Mouse (Mus musculus): ENCODE measurements at regions not wholly inside any gene's neighbourhood (a gene's known extent, or its start where the extent isn't known, plus 50 kb on each side); places are given as distances from the start of the nearest gene placed in this dataset.

- DNase-seq (ENCODE audit: low spot score), result no peak
- intact Hi-C loops (cut with DNase I), result no loop called here
Observed at GRCm38 (mm10) chr13:82849037-82849436, 654.8 kb upstream of the Mef2c start.

- DNase-seq (ENCODE audit: low spot score), result no peak
- intact Hi-C loops (cut with DNase I), result no loop called here
Observed at GRCm38 (mm10) chr13:82869869-82870268, 634.0 kb upstream of the Mef2c start.

GRCm38 (mm10) chr13:82874091-82874490 is 629.7 kb upstream of the Mef2c start:
- DNase-seq (ENCODE audit: low spot score), result no peak
- intact Hi-C loops (cut with DNase I), result no loop called here

- intact Hi-C loops (cut with DNase I), result no loop called here
- DNase-seq (ENCODE audit: low spot score), result no peak
Observed at GRCm38 (mm10) chr13:82883368-82883767, 620.5 kb upstream of the Mef2c start.

GRCm38 (mm10) chr13:82888755-82889154 is 615.1 kb upstream of the Mef2c start:
- no peak for DNase-seq (ENCODE audit: low spot score)
- intact Hi-C loops (cut with DNase I), result no loop called here

GRCm38 (mm10) chr13:82892731-82893130 is 611.1 kb upstream of the Mef2c start:
- no peak for DNase-seq (ENCODE audit: low spot score)
- intact Hi-C loops (cut with DNase I), result no loop called here

GRCm38 (mm10) chr13:82899686-82900085 is 604.1 kb upstream of the Mef2c start:
- intact Hi-C loops (cut with DNase I), result no loop called here
- DNase-seq (ENCODE audit: low spot score), result no peak

- intact Hi-C loops (cut with DNase I), result no loop called here
- DNase-seq (ENCODE audit: low spot score), result no peak
Observed at GRCm38 (mm10) chr13:82902160-82902559, 601.7 kb upstream of the Mef2c start.

GRCm38 (mm10) chr13:82903637-82904036 is 600.2 kb upstream of the Mef2c start:
- intact Hi-C loops (cut with DNase I), result no loop called here
- DNase-seq (ENCODE audit: low spot score), result no peak

- DNase-seq (ENCODE audit: low spot score), result no peak
- intact Hi-C loops (cut with DNase I), result no loop called here
Observed at GRCm38 (mm10) chr13:82907689-82908088, 596.1 kb upstream of the Mef2c start.

- DNase-seq (ENCODE audit: low spot score), result no peak
- intact Hi-C loops (cut with DNase I), result no loop called here
Observed at GRCm38 (mm10) chr13:82909151-82909550, 594.7 kb upstream of the Mef2c start.

- intact Hi-C loops (cut with DNase I), result no loop called here
- no peak for DNase-seq (ENCODE audit: low spot score)
Observed at GRCm38 (mm10) chr13:82912859-82913258, 591.0 kb upstream of the Mef2c start.

- intact Hi-C loops (cut with DNase I), result no loop called here
- DNase-seq (ENCODE audit: low spot score), result no peak
Observed at GRCm38 (mm10) chr13:82915194-82915593, 588.6 kb upstream of the Mef2c start.

- intact Hi-C loops (cut with DNase I), result no loop called here
Observed at GRCm38 (mm10) chr13:82930010-82930409, 573.8 kb upstream of the Mef2c start.

GRCm38 (mm10) chr13:82937856-82938255 is 566.0 kb upstream of the Mef2c start:
- no peak for DNase-seq (ENCODE audit: low spot score)
- intact Hi-C loops (cut with DNase I), result no loop called here

More at GRCm38 (mm10) chr13:82930010-82930409, 573.8 kb upstream of the Mef2c start:
- DNase-seq (ENCODE audit: low spot score), result no peak

- no peak for DNase-seq (ENCODE audit: low spot score)
- intact Hi-C loops (cut with DNase I), result no loop called here
Observed at GRCm38 (mm10) chr13:82942691-82943341, 561.0 kb upstream of the Mef2c start.

GRCm38 (mm10) chr13:82946931-82947330 is 556.9 kb upstream of the Mef2c start:
- no peak for DNase-seq (ENCODE audit: low spot score)
- intact Hi-C loops (cut with DNase I), result no loop called here

- intact Hi-C loops (cut with DNase I), result no loop called here
- DNase-seq (ENCODE audit: low spot score), result no peak
Observed at GRCm38 (mm10) chr13:82949541-82949940, 554.3 kb upstream of the Mef2c start.

- no peak for DNase-seq (ENCODE audit: low spot score)
- intact Hi-C loops (cut with DNase I), result no loop called here
Observed at GRCm38 (mm10) chr13:82962333-82962732, 541.5 kb upstream of the Mef2c start.

- DNase-seq (ENCODE audit: low spot score), result no peak
- intact Hi-C loops (cut with DNase I), result no loop called here
Observed at GRCm38 (mm10) chr13:82971722-82972121, 532.1 kb upstream of the Mef2c start.

GRCm38 (mm10) chr13:82974210-82974811 is 529.5 kb upstream of the Mef2c start:
- DNase-seq (ENCODE audit: low spot score), result no peak
- intact Hi-C loops (cut with DNase I), result no loop called here

GRCm38 (mm10) chr13:83001118-83001517 is 502.7 kb upstream of the Mef2c start:
- intact Hi-C loops (cut with DNase I), result no loop called here
- no peak for DNase-seq (ENCODE audit: low spot score)
